Mouse (Mus musculus): ENCODE data around the gene Gtf2b.

DNA sequence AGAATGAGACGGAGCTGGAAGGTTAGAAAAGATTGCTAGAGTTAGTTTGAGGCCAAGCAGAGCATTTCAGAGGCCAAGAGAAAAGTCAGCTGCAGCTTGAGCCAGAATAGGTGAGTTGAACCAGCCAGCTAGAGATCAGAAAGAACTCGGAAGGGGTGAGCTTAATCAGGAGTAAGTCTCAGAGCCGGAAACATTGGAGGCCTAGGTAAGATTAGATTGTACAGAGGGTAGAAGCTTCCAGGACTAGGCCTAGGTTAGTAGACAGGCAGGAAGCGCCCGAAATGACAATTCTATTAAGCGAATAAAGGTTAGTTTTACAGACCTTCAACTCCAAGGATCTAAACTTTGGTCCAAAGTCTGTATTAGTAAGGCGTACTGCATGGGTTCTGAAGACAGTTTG is 6.3 kb upstream of the Gtf2b start:
- TF ChIP-seq CTCF (IDR thresholded peaks at IDR 0.05; ENCODE audit: low read depth, low read length), result no peak
- TF ChIP-seq POLR2A (IDR thresholded peaks at IDR 0.05; ENCODE audit: extremely low read depth, insufficient read depth, low read length), result no peak
